Mouse (Mus musculus): ENCODE results near the gene Tnfrsf13c. TPM values are rescaled to one million over a fixed set of nuclear protein-coding genes. Genes with fewer than 3 reads are reported as not detected.

Tnfrsf13c gene
- polyA plus RNA-seq, 1 experiment from 2014 or later: 0.20 TPM

DNA sequence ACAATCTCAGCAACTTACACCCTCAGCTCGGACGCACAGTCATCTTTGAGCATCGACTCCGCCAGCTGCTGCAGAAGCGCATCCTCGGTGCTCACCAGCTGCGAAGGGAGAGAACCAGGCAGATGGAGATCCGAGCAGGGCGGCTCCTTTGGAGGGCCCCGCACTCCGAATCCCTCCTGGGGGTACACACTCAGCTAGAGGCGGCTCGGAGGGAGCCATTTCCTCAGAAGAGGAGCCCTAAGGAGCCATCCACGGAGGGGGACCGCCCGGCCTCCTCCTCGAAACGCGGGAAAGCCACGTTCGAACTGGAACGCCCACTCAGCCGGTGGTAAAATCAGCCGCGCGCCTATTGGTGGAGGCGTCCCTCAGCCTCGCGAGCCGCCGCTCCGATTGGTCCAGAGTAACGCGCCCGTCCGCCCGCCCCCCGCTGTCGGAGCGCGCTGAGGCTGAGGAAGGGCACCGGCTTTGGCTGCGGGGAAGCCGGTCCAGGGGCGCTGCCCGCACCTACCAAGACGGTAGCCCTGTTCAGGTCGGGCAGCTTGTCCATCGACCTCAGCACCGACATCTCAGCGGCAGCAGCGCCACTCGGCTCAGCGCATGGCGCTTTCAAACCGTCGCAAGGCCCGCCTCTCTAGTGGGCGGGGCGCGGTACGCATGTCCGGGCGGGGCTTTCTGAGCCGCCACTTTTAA, 20.1 kb upstream of the Tnfrsf13c start, which contains the start of gene Cenpm:
Gene Cenpm (minus strand): TSS at position 634 of the 690 bp plus-strand sequence.
- Histone ChIP-seq H3K27me3 (ENCODE audit: insufficient read depth, poor library complexity, severe bottlenecking) (no peaks in the 10 kb centered on the region), H3K4me1 (peaks cover 7% of the 10 kb centered on the region), H3K36me3 (peaks cover 7% of the 10 kb centered on the region; the same call in 1 of the 2 replicates), H3K27ac (peak within 1 kb of the TSS; percentile 92), H3K4me3 (peak within 1 kb of the TSS; percentile 82), H3K9me3 (no peaks in the 10 kb centered on the region)
- under 1% methylated on average over 65 of the region's 65 CpGs for WGBS
- DNase-seq (ENCODE audit: low spot score): peak; percentile 98

DNA sequence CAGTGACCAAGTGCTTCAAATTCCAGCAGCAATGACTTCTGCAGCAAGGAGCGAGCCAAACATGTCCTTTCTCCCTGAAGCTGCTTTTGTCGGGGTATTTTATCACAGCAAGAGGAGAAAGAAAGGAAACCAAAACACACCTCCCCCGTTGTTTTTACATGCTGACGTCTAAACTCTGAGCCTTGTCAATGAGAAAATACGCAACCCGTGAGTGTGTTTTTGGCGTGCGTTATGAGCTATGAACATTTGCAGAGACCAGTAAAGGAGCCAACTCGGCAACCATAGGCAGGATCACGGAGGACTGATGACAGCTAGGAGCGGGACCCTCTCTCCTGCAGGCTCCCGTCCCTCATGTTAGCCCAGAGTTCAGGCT, 19.6 kb upstream of the Tnfrsf13c start:
- Histone ChIP-seq H3K4me3 (peak overlapping the region; percentile 82), H3K9me3 (no peaks in the 10 kb centered on the region), H3K4me1 (peaks cover 7% of the 10 kb centered on the region), H3K36me3 (peaks cover 12% of the 10 kb centered on the region; the same call in 1 of the 2 replicates), H3K27me3 (ENCODE audit: insufficient read depth, poor library complexity, severe bottlenecking) (no peaks in the 10 kb centered on the region), H3K27ac (peak overlapping the region; percentile 92)
- DNase-seq (ENCODE audit: low spot score): no peak
- 8% methylated on average over 12 of the region's 12 CpGs for WGBS

DNA sequence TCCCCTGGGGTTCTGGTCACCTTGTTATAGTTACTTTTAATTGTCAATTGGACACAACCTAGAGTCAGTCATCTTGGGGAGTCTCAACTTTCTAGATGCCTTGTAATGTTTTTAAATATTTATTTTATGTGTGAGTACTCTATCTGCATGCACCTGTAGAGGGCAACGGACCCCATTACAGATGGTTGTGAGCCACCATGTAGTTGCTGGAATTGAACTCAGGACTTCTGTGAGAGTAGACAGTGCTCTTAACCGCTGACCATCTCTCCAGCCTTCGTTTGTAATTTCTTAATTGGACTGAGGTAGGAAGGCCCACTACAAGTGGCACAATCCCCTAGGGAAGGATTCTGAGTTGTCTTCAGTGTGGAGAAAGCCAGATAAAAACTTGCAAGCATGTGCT, 19.1 kb upstream of the Tnfrsf13c start:
- Histone ChIP-seq H3K9me3 (no peaks in the 10 kb centered on the region), H3K27me3 (ENCODE audit: insufficient read depth, poor library complexity, severe bottlenecking) (no peaks in the 10 kb centered on the region), H3K4me1 (peaks cover 7% of the 10 kb centered on the region), H3K27ac (peak overlapping the region; percentile 92; the same call in 1 of the 2 replicates), H3K4me3 (peak overlapping the region; percentile 82), H3K36me3 (peaks cover 14% of the 10 kb centered on the region; the same call in 1 of the 2 replicates)
- WGBS: 81% methylated on average over 3 of the region's 3 CpGs
- DNase-seq (ENCODE audit: low spot score): no peak

DNA sequence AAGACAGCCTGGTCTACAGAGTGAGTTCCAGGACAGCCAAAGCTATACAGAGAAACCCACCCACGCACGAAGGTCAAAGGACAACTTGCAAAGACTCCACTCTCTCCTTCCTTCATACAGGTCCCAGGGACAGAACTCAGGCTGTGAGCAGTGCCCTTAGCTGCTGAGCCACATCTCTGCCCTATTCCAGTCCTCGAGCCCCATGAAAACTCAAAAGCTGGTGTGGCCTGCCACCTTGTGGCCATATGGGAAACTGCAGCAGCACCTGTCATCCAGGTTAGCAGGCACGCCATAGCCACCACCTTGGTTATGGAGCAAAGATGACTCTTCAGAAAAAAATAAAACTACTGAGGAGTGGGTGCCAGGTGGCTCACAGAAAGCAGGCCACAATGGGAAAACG, 12.4 kb upstream of the Tnfrsf13c start:
- no peaks in the 10 kb centered on the region for H3K9me3 ChIP-seq
- H3K4me1 ChIP-seq: peaks cover 17% of the 10 kb centered on the region
- DNase-seq (ENCODE audit: low spot score): peak; percentile 92
- no peak overlapping the region for H3K27ac ChIP-seq
- WGBS: 19% methylated on average over 5 of the region's 5 CpGs
- H3K27me3 ChIP-seq (ENCODE audit: insufficient read depth, poor library complexity, severe bottlenecking): peaks cover 12% of the 10 kb centered on the region
- H3K4me3 ChIP-seq: no peak overlapping the region
- peaks cover 35% of the 10 kb centered on the region; the same call in 1 of the 2 replicates for H3K36me3 ChIP-seq

DNA sequence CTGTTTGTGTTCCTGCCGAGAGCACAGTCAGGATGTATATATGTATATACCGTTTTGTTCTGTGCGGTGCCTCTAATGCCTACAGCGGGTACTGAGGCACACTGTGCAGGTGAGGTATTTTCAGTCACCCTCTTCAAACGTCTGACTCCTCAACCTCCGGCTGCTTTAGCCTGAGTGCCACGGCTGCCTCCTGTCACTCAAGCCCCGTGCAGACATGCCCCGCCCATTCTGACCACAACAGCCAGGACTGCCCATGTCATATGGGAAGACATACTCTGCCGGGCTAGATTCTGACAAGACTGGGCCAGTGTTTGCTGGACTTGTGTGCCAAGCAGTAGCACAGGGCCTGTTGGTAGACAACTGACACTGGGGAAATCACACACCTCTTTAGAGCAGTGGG, 11.5 kb upstream of the Tnfrsf13c start:
- H3K27me3 ChIP-seq (ENCODE audit: insufficient read depth, poor library complexity, severe bottlenecking): peaks cover 17% of the 10 kb centered on the region
- DNase-seq (ENCODE audit: low spot score): peak; percentile 83
- H3K4me1 ChIP-seq: peaks cover 21% of the 10 kb centered on the region
- 53% methylated on average over 10 of the region's 10 CpGs for WGBS
- H3K27ac ChIP-seq: no peak overlapping the region
- no peak overlapping the region for H3K4me3 ChIP-seq
- H3K9me3 ChIP-seq: no peaks in the 10 kb centered on the region
- peaks cover 29% of the 10 kb centered on the region; the same call in 1 of the 2 replicates for H3K36me3 ChIP-seq

DNA sequence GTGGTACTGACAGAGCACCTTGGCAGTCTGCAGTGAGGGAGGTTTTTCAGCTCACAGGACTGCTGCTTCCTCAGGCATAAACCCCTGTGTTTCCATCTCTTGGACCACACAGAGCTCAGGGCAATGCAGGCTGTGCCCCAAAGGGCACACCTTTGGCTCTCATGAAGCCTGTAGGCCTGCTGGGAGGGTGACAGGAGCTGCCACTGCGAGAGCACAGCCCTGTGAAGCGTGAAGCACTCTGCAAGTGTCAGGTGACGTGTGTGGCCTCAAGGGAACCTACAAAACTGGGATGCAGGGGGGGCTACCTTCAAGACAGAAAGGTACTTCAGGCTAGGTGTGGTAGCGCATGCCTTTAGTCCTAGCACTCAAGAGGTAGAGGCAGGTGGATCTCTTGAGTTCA, 8.5 kb upstream of the Tnfrsf13c start:
- 69% methylated on average over 4 of the region's 4 CpGs for WGBS
- Histone ChIP-seq H3K9me3 (no peaks in the 10 kb centered on the region), H3K27me3 (ENCODE audit: insufficient read depth, poor library complexity, severe bottlenecking) (peaks cover 32% of the 10 kb centered on the region), H3K27ac (no peak overlapping the region; the same call in 1 of the 2 replicates), H3K4me1 (peaks cover 36% of the 10 kb centered on the region), H3K4me3 (no peak overlapping the region), H3K36me3 (peaks cover 14% of the 10 kb centered on the region; the same call in 1 of the 2 replicates)
- DNase-seq (ENCODE audit: low spot score): no peak

DNA sequence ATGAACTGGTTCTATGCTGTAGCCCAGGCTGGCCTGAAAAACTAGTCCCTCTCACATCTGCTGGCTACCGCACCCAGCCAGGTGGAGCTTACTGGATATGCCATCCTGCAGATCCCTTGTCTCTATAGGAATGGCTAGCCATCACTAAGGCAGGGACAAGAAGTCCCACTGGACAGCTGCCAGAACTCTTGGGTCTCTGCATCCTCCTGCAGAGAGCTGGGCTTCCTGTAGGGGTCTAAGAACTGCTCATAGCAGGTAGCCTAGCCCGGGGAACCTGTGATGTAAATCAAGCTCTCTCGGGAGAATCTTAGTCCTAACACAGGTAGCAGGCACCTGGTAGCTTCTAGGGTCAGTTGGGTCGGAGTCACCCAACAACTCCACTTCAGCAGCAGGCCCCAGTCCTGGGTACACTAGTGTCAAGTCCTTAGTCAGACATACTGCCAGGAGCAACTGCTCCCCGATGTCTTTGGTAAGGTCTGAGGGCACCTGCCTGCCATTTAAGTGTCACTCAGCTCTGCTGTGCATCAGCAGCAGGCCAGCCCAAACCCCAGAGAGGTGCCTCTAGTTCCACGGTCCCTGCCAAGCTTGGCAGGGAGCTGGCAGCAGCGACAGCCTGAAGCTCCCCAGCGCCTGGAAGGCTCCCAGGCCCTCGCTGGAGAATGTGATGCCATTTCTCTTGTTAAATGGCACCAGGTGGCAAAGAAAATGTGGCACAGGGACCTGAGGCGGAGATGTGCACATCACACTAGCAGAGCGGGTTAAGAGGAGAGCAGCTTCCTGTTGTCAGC, 7.6 kb upstream of the Tnfrsf13c start:
- 67% methylated on average over 11 of the region's 11 CpGs for whole genome bisulfite sequencing
- H3K27me3 ChIP-seq (ENCODE audit: insufficient read depth, poor library complexity, severe bottlenecking): peaks cover 36% of the 10 kb centered on the region
- no peaks in the 10 kb centered on the region for H3K9me3 ChIP-seq
- peaks cover 14% of the 10 kb centered on the region; the same call in 1 of the 2 replicates for H3K36me3 ChIP-seq
- no peak overlapping the region for H3K27ac ChIP-seq
- no peak for DNase-seq (ENCODE audit: low spot score)
- H3K4me3 ChIP-seq: no peak overlapping the region
- peaks cover 36% of the 10 kb centered on the region for H3K4me1 ChIP-seq

DNA sequence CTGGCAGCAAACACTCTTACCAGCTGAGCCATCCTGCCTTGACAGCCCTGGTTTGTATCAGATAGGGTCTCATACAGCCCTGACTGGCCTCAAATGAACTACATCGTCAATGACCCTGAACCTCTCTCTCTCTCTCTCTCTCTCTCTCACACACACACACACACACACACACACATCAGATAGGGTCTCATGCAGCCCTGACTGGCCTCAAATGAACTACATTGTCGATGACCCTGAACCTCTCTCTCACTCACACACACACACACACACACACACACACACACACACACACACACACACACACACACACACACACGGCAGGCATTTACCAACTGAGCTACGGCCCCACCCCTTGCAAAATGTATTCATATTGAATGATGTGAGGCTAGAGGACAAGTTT, 6.9 kb upstream of the Tnfrsf13c start:
- Histone ChIP-seq H3K4me3 (no peak overlapping the region), H3K27me3 (ENCODE audit: insufficient read depth, poor library complexity, severe bottlenecking) (peaks cover 41% of the 10 kb centered on the region), H3K36me3 (peaks cover 14% of the 10 kb centered on the region; the same call in 1 of the 2 replicates), H3K4me1 (peaks cover 32% of the 10 kb centered on the region), H3K27ac (0 out of 2 replicates have a peak overlapping the region, but pooled peaks have one; percentile 75), H3K9me3 (no peaks in the 10 kb centered on the region)
- DNase-seq (ENCODE audit: low spot score): no peak
- 67% methylated on average over 4 of the region's 4 CpGs for WGBS

DNA sequence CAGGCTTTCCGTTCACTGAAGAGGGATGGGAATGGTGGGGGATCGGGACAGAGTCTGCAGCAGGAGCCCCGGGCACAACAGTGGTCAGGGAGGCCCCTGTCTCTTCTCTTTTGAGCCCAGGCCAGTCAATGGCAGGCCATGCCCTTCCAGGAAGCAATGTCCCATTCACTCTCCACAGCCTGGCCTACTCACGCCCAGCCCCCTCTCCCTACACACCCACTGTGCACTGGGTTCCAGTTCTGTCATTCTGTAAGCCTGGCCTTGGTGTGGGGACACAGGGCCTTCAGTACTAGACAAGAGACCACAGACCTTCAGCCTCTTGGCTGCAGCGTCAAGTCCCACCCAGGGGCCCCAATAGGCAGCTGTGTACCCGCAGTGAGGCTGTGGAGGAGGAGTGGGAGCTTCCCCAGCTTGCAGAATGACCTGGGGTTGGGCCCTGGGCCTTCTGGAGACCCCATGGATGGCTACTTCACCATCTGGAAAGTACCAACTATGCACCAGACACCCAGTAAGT, 6.0 kb upstream of the Tnfrsf13c start:
- Histone ChIP-seq H3K4me3 (no peak overlapping the region), H3K9me3 (no peaks in the 10 kb centered on the region), H3K4me1 (peaks cover 22% of the 10 kb centered on the region), H3K27ac (peak overlapping the region; percentile 75), H3K27me3 (ENCODE audit: insufficient read depth, poor library complexity, severe bottlenecking) (peaks cover 51% of the 10 kb centered on the region), H3K36me3 (peaks cover 14% of the 10 kb centered on the region; the same call in 1 of the 2 replicates)
- WGBS: 64% methylated on average over 6 of the region's 6 CpGs
- no peak for DNase-seq (ENCODE audit: low spot score)

DNA sequence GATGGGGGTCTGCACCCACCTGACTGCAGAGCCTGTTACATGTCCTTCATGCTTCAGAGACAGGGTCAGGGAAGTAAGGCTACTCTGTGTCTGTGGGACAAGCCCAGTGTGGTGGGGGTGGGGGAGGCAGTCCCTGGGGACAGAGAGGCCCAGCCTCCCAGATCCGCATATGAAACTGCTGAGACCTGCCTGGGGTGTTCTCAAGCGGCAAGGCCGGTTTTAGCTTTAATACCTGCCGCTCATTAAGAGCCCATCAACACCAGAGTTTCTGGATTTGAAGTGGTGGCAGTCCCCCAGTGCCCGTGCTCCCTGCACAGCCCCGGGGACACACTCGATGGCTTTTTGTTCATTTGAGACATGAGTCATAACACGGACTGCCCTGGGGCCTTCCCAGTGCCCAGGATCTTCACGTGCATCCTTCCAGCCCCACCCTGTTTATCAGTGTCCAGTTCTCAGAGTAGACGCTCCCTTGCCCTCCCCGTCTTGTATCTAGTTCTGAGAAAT, 5.4 kb upstream of the Tnfrsf13c start:
- peak; percentile 88 for DNase-seq (ENCODE audit: low spot score)
- peaks cover 21% of the 10 kb centered on the region for H3K4me1 ChIP-seq
- H3K9me3 ChIP-seq: no peaks in the 10 kb centered on the region
- H3K36me3 ChIP-seq: peaks cover 13% of the 10 kb centered on the region; the same call in 1 of the 2 replicates
- 34% methylated on average over 11 of the region's 11 CpGs for WGBS
- peak overlapping the region; percentile 75 for H3K27ac ChIP-seq
- peaks cover 56% of the 10 kb centered on the region for H3K27me3 ChIP-seq (ENCODE audit: insufficient read depth, poor library complexity, severe bottlenecking)
- no peak overlapping the region for H3K4me3 ChIP-seq

DNA sequence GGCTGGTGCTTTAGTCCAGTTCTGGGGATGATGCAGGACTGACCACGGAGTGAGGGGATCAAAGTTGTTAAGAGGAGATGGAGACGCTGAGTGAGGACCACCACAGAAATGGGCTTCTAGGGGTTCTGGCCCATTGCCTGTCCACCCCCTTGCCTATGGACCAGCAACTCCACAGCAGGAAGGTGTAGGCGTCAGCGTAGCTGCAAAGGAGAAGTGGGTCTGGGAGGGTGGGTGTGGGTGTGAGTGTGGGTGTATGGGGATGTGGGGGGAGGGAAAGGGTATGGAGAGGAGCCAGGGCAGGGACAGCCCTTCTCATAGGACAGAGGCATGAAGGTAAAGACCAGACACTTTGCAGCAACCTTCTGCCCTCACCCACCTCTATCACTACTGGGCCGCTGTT, 1.6 kb upstream of the Tnfrsf13c start:
- Histone ChIP-seq H3K4me3 (no peak overlapping the region), H3K9me3 (no peaks in the 10 kb centered on the region), H3K27ac (no peak overlapping the region), H3K4me1 (peaks cover 36% of the 10 kb centered on the region), H3K27me3 (ENCODE audit: insufficient read depth, poor library complexity, severe bottlenecking) (peaks cover 79% of the 10 kb centered on the region), H3K36me3 (no peaks in the 10 kb centered on the region)
- WGBS: 82% methylated on average over 5 of the region's 5 CpGs
- DNase-seq (ENCODE audit: low spot score): no peak

DNA sequence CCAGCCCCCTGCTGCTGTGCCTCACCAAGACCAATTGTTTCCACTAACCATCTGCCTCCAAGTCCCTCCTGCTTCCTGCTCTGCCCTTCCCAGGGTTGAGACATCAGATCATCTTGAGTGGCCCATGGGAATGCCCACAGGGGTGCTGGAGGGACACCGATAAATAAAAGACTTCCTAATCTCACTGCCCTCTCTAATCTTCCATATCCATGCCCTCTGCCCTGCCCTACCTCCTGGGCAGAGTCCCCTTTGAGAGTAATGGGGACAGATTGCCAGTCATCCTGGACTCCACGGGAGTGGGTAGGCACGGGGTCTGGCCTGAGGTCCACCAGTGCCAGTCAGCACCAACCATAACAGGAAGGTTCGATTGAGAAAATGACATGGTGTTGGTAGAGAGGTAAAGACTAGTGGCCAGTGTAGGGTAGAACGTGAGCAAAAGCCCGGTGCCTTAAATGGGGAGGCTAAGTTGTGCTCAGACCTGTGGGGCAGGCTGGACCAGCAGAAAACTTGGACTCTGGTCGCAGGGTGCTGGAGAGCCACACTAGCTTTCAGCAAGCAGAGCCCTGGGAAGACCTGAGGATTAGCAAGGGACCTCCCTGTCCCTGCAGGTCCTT, 540 bp upstream of the Tnfrsf13c start:
- no peaks in the 10 kb centered on the region for H3K9me3 ChIP-seq
- DNase-seq (ENCODE audit: low spot score): no peak
- peak overlapping the region; percentile 56 for H3K4me3 ChIP-seq
- no peaks in the 10 kb centered on the region for H3K36me3 ChIP-seq
- H3K27ac ChIP-seq: peak overlapping the region; percentile 7
- H3K27me3 ChIP-seq (ENCODE audit: insufficient read depth, poor library complexity, severe bottlenecking): peaks cover 76% of the 10 kb centered on the region
- peaks cover 26% of the 10 kb centered on the region for H3K4me1 ChIP-seq
- WGBS: 29% methylated on average over 7 of the region's 7 CpGs

Measured in heart, embryonic 10.5 days (tissue).